Mouse (Mus musculus) lung, embryonic 14.5 days (tissue): ENCODE results near the gene Mad1l1. TPM values are rescaled to one million over a fixed set of nuclear protein-coding genes. Genes with fewer than 3 reads are reported as not detected.
"Not testable (repeated sequence)": the region's sequence is repeated elsewhere in the genome, so short reads cannot be mapped to it uniquely, and the experiment has no call there.

ENCODE experiments used
- ATAC-seq: fragments of 200-750 bp; cut with Nextera tagmentation; 2 replicates; pipeline ENCODE4 v1.8.0; 2017; ENCODE audit warnings: mild to moderate bottlenecking, moderate TSS enrichment, moderate library complexity; ENCODE audit not compliant: insufficient read depth
- DNase-seq: peaks from one replicate; pipeline ENCODE4 v3.0.0-alpha.2; 2015
- H3K27ac ChIP-seq: fragments of 300-500 bp; sonication (generic); 2 replicates; pipeline ENCODE4 v1.5.1; 2014; ENCODE audit warnings: low read depth, mild to moderate bottlenecking, moderate library complexity
- H3K27me3 ChIP-seq: fragments of 300-500 bp; sonication (generic); 2 replicates; pipeline ENCODE4 v1.6.1; 2014; ENCODE audit warnings: low read length, control low read depth; ENCODE audit not compliant: insufficient read depth
- H3K36me3 ChIP-seq: fragments of 300-500 bp; sonication (generic); 2 replicates; pipeline ENCODE4 v1.6.1; 2014; ENCODE audit warnings: control low read depth; ENCODE audit not compliant: insufficient read depth
- H3K4me1 ChIP-seq: fragments of 300-500 bp; sonication (generic); 2 replicates; pipeline ENCODE4 v1.6.1; 2014; ENCODE audit warnings: antibody characterized with exemption, control low read depth; ENCODE audit not compliant: insufficient read depth
- H3K4me2 ChIP-seq: fragments of 300-500 bp; sonication (generic); 2 replicates; pipeline ENCODE4 v1.6.1; 2014; ENCODE audit warnings: mild to moderate bottlenecking
- H3K4me3 ChIP-seq: fragments of 300-500 bp; sonication (generic); 2 replicates; pipeline ENCODE4 v1.5.1; 2014; ENCODE audit warnings: low read depth, low read length
- H3K9ac ChIP-seq: fragments of 300-500 bp; sonication (generic); 2 replicates; pipeline ENCODE4 v1.6.1; 2014
- H3K9me3 ChIP-seq: fragments of 300-500 bp; sonication (generic); 2 replicates; pipeline ENCODE4 v1.6.1; 2016; ENCODE audit warnings: low read depth, low read length, control low read depth
- CTCF ChIP-seq: IDR thresholded peaks from 2 replicates; pipeline ENCODE4 v1.5.1; 2016; ENCODE audit warnings: antibody characterized with exemption, low read depth
- WGBS: fragments of 180-500 bp; shearing (Covaris S2); extraction: QIAGEN DNeasy Blood & Tissue Kit; methylation state at CpG from one replicate; pipeline ENCODE4 v1.1.7; 2014; 5-methylcytosine and 5-hydroxymethylcytosine counted together
- polyA plus RNA-seq: library from polyadenylated mRNA; unstranded; fragments of >200 nt; fragmentation: Nextera tagmentation; extraction: Ambion mirVana; gene quantifications from 2 replicates; pipeline ENCODE4 v1.2.1, GENCODE M21; 2014

Gene Mad1l1
- polyA plus RNA-seq, 1 experiment from 2014 or later, result 61.6 TPM

DNA sequence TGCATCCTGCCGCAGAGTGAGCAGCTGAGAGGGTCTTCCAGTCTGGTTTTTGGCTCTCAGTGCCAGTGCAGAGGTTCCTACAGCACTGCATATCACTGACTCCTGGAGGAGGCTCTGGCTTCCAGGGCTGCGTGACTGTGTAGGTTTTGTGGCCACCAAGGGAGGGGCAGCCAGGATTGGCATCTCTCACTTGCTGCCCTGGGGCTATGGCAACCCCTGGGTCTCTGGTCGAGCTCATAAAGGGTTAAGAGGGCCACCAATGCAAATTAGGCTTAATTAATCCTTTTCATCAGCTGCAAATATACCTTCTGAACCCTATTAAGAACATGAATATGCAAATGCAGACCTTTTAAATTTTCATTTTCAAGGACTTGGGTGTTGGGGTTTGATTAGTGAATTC lies 318.8 kb downstream of the Mad1l1 start:
- no peak overlapping the region for H3K4me2 ChIP-seq
- H3K9ac ChIP-seq, result no peak overlapping the region
- DNase-seq (no peak), ATAC-seq (no peak)
- no peak for TF ChIP-seq CTCF
- H3K27me3 ChIP-seq, result no peaks in the 10 kb centered on the region
- no peak overlapping the region for H3K27ac ChIP-seq
- WGBS, result 45% methylated on average over 3 of the region's 3 CpGs
- H3K4me1 ChIP-seq, result no peaks in the 10 kb centered on the region; the same call in 1 of the 2 replicates
- H3K9me3 ChIP-seq, result no peaks in the 10 kb centered on the region
- no peak overlapping the region for H3K4me3 ChIP-seq
- H3K36me3 ChIP-seq, result 0 out of 2 replicates have a peak, but pooled peaks cover 3% of the 10 kb centered on the region

DNA sequence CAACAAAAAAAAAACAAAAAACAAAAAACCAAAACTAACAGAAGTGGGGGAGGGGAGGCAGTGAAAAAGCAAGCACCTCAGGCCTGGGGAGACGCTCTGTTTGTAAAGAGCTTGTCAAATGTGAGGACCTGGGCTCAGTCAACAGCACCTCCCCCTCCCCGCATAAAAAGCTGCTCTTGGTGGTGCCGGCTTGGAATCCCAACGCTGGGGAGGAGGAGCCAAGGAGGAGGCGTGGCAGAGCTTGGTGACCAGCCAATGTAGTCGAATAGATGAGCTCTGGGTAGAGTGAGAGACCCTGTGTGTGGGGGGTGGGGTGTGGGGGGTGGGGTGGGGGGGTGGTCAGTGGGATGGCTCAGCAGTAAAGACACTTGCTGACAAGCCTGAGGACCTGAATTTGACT lies 322.4 kb downstream of the Mad1l1 start:
- no peak overlapping the region for H3K4me2 ChIP-seq
- H3K27me3 ChIP-seq, result no peaks in the 10 kb centered on the region
- H3K9me3 ChIP-seq, result no peaks in the 10 kb centered on the region
- H3K4me1 ChIP-seq, result no peaks in the 10 kb centered on the region; the same call in 1 of the 2 replicates
- TF ChIP-seq CTCF, result no peak
- WGBS, result 27% methylated on average over 6 of the region's 6 CpGs
- no peak overlapping the region for H3K4me3 ChIP-seq
- no peak overlapping the region for H3K9ac ChIP-seq
- ATAC-seq (no peak), DNase-seq (peak; percentile 38)
- no peaks in the 10 kb centered on the region for H3K36me3 ChIP-seq
- no peak overlapping the region for H3K27ac ChIP-seq

DNA sequence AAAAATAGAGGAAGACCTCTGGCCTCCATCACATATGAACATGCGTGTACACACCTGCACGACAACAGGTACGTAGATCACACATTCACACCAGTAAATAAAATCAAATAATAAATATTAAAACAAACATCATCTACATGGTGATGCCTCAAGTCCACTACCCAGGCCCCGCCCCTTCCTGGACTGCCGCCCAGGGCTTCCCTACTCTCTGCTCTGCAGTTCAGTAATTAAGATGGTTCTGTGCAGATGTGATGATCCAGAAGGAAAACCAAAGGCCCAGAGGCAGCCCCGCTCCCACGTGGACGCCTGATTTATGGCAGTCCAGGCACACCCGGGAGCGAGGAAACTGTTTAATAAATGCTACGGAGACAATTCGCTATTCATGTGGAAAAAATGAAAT lies 323.0 kb downstream of the Mad1l1 start:
- not testable (repeated sequence) for H3K36me3 ChIP-seq, H3K27me3 ChIP-seq, ATAC-seq, H3K4me1 ChIP-seq, H3K4me2 ChIP-seq, H3K27ac ChIP-seq, H3K9ac ChIP-seq, H3K9me3 ChIP-seq, H3K4me3 ChIP-seq
- DNase-seq, result peak; percentile 49
- 59% methylated on average over 11 of the region's 12 CpGs for WGBS

DNA sequence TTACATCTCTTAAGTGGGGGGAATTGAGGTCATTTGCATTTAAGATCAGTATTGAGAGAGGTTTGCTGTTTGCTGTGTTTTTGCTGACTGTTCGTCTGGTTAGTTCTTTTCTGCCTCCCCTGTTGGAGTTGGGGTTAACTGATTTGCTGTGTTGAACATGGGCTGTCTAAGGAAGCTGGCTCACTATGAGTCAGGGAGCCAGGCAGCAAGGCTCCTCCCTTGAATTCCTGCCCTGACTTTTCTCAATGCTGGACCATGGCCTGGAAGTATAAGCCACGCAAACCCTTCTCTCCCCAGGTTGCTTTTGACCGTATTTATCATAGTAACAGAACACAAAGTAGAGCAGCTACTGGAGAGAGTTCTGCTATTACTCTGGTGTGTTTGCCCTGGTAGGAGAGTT lies 329.8 kb downstream of the Mad1l1 start:
- Histone ChIP-seq H3K27ac (no peak overlapping the region), H3K9ac (no peak overlapping the region), H3K4me1 (no peaks in the 10 kb centered on the region), H3K9me3 (0 out of 2 replicates have a peak, but pooled peaks cover 6% of the 10 kb centered on the region), H3K36me3 (no peaks in the 10 kb centered on the region), H3K4me3 (no peak overlapping the region), H3K4me2 (no peak overlapping the region), H3K27me3 (no peaks in the 10 kb centered on the region)
- no peak for DNase-seq
- WGBS, result 82% methylated on average over 3 of the region's 3 CpGs
- no peak for TF ChIP-seq CTCF
- ATAC-seq, result no peak

DNA sequence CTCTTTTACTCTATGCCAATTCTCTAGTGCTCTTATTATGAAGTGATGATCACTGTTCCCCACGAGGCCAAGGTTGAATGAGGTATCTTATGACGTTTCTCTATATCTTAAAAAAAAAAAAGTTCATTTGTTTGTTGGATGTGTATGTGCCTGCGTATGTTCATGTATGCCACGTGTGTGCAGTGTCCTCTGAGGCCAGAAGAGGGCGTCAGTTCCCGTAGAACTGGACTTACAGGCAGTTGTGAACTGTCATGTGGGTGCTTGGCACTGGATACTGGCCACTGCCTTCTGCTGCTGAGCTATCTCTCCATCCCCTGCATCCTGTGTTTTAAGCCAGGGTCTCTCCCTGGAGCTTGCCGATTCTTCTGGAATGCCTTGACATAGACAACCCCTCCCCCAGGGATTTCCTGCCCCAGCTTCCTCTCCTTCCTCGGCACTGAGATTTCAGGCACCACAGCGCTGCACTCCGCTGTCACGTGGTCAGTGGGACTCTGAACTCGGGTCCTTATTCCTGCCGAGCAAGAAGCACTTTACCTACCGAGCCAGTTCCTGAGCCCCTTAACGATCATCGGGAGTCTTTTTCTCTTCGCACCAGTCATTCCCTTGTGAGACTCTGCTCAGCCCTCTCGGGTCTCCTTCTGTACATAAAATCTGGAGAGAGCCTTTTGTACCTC lies 336.1 kb downstream of the Mad1l1 start:
- no peak overlapping the region for H3K27ac ChIP-seq
- H3K27me3 ChIP-seq, result no peaks in the 10 kb centered on the region
- DNase-seq (no peak), ATAC-seq (no peak)
- 27% methylated on average over 18 of the region's 18 CpGs for WGBS
- H3K4me3 ChIP-seq, result no peak overlapping the region
- H3K9me3 ChIP-seq, result no peaks in the 10 kb centered on the region
- H3K4me2 ChIP-seq, result no peak overlapping the region
- H3K9ac ChIP-seq, result no peak overlapping the region
- TF ChIP-seq CTCF, result peak; percentile 13; the same call in 1 of the 2 replicates
- H3K36me3 ChIP-seq, result no peaks in the 10 kb centered on the region
- no peaks in the 10 kb centered on the region for H3K4me1 ChIP-seq

DNA sequence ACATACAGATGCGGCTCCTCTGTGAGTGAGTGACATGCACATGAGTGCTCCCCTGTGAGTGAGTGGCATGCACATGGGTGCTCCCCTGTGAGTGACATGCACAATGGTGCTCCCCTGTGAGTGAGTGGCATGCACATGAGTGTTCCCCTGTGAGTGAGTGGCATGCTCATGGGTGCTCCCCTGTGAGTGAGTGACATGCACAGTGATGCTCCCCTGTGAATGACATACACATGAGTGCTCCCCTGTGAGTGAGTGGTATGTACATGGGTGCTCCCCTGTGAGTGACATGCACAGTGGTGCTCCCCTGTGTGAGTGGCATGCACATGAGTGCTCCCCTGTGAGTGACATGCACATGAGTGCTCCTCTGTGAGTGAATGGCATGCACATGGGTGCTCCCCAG lies 339.4 kb downstream of the Mad1l1 start:
- no peaks in the 10 kb centered on the region for H3K9me3 ChIP-seq
- H3K36me3 ChIP-seq, result no peaks in the 10 kb centered on the region
- WGBS, result 86% methylated on average over 1 of the region's 1 CpGs
- DNase-seq (no peak), ATAC-seq (no peak)
- H3K4me2 ChIP-seq, result no peak overlapping the region
- H3K27ac ChIP-seq, result no peak overlapping the region
- no peak overlapping the region for H3K9ac ChIP-seq
- H3K4me1 ChIP-seq, result no peaks in the 10 kb centered on the region
- no peak overlapping the region for H3K4me3 ChIP-seq
- TF ChIP-seq CTCF, result no peak
- H3K27me3 ChIP-seq, result no peaks in the 10 kb centered on the region

DNA sequence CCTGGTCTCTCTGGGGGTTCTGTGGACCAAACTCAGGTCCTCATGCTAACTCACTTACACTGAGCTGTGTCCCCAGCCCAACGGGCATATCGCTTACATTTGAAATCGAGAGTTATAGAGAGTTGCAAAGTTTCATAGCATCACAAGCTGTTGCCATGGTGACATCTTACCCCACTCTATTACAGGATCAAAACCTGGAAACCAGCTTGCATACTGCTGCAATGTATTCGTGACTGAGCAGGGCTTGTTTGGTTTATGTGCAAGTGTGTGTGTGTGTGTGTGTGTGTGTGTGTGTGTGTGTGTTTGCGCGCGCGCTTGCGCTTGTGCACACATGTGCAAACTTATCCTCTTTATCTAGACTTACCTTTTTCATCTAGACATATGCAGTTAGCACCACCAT lies 342.0 kb downstream of the Mad1l1 start:
- WGBS, result 77% methylated on average over 9 of the region's 9 CpGs

More for the DNA sequence above, 342.0 kb downstream of the Mad1l1 start:
- H3K4me3 ChIP-seq, result no peak overlapping the region
- no peak overlapping the region for H3K9ac ChIP-seq
- H3K27me3 ChIP-seq, result no peaks in the 10 kb centered on the region
- ATAC-seq (no peak), DNase-seq (no peak)
- no peak overlapping the region for H3K27ac ChIP-seq
- TF ChIP-seq CTCF, result no peak
- H3K36me3 ChIP-seq, result no peaks in the 10 kb centered on the region
- no peaks in the 10 kb centered on the region for H3K4me1 ChIP-seq
- no peak overlapping the region for H3K4me2 ChIP-seq
- H3K9me3 ChIP-seq, result no peaks in the 10 kb centered on the region
